Mouse (Mus musculus): ENCODE data around the gene Tmem121b.

DNA sequence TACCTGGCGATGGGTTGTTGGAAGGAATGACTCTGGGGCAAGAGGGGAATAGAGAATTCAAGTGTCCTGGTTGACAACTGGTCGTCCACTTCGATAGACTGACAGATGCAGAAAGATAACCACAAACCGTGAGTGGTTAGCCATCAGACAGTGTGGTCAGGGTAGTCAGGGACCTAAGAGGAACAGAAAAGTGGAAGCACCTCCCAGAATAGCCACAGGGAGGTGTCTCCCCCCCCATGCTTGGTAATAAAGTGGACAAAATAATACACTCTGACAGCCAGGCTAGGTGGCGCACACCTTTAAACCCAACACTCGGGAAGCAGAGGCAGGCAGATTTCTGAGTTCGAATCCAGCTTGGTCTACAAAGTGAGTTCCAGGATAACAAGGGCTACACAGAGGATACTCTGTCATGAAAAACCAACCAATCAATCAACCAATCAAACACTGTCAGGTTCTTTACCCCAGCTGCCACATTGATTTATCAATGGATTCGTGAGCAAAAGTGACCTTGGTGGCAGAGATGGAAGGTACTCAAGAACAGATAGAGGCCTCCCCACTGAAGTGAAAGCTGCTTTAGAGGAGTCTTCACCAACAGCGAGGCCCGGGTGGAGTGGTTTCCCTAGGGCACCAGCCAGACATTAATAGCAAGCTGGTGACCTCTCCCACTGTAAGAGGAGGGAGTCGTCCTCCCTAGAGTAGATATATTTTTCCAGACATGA, 41.1 kb downstream of the Tmem121b start:
- TF ChIP-seq POLR2A (IDR thresholded peaks at IDR 0.05; ENCODE audit: insufficient read depth, low read depth, low read length), result no peak
- TF ChIP-seq EP300 (IDR thresholded peaks at IDR 0.05; ENCODE audit: insufficient read depth, low read depth, low read length), result no peak
